Mouse (Mus musculus): ENCODE measurements around the gene Polr2l. TPM values are rescaled to one million over a fixed set of nuclear protein-coding genes. Genes with fewer than 3 reads are reported as not detected.
A peak's percentile ranks its signal among the peaks of the same experiment; 100 is the strongest.

Polr2l gene
- total RNA-seq (2014; fragmentation: Nextera tagmentation) = 36.4 and 59.6 TPM in 2 replicates
- total RNA-seq (2017) = 40.9 and 43.5 TPM in 2 replicates

DNA sequence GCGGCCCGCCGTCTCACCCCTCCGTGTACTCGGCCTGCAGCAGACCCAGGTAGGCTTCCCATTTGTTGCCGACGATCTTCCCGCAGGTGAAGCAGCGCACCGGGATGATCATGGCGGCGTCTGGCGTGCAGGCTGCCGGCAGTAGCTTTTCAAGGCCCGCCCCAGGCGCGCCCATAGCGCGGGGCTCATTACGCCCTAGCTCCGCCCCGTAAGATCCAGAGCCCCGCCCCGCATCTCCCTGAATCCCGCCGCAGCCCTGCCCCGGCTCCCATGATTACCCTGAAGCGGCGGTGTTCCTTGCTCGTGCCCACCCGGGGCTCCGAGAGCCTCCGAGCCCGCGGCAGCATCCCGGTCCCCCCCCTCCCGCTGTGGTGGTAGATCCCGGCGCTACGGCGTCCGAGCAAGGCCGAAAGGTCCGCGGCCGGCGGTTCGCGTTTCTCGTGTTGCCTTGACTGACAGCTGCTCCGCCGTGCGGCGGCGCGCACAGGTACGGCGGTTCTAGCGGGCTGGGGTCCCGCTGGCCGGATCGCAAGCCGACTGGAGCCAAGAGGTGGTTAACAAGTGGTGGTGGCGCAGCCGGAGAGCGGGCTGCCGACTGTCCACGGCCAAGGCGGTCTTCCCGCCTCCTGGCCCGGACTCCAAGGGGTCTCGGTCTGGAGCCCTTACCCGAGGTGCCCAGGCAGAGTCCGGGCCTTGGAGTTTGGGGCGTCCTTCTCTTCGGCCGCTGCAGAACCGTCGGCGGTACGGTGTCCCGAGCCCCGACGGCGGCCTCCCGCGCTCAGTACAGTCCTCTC, at the start of gene Polr2l, which contains the start of gene Tspan4:
TSS of gene Polr2l (minus strand) at position 122 of the 794 bp plus-strand sequence.
TSS of gene Tspan4 (plus strand) at position 230 of the 794 bp plus-strand sequence.
- peak; percentile 61 for ATAC-seq (replicated peaks; ENCODE audit: poor library complexity, severe bottlenecking)

DNA sequence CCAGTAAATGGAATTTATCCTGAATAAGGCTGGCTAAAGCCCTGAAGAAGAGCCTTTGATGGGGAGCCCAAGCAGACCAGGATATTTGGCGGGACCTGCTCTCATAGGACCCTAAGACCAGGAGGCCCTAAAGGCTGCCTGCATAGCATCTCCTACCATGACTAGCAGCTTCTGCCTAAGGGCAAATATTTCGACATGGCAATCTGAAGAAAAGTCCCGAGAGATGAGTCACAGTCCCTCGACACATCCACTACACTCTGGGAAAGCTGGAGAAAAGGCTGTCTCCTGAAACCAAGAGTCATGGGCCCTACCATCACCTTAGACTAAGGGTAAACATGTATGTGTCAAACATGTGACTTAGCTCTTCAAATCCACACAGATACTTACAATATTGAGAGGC, 49.3 kb upstream of the Polr2l start:
- no peak for ATAC-seq (replicated peaks; ENCODE audit: poor library complexity, severe bottlenecking)

DNA sequence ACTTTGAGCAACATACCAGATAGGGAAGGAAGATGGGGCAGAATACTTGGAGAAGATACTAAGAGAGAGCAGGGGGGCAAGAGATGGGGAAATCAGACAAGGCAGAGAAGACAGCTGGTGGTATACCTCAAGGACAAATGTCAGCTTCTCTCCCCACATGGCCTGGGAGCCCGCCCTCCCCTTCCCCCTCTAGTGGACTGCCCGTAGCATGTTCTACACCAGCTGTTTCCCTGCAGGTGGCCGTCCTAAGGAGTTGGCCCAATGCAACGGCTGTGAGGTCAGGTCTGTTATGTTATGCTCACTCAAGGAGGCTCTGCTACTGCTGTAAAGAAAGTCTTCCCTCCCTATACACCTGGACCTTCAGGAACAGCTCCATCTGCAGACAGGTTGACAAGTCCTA, 48.1 kb upstream of the Polr2l start:
- ATAC-seq (replicated peaks; ENCODE audit: poor library complexity, severe bottlenecking) = no peak

DNA sequence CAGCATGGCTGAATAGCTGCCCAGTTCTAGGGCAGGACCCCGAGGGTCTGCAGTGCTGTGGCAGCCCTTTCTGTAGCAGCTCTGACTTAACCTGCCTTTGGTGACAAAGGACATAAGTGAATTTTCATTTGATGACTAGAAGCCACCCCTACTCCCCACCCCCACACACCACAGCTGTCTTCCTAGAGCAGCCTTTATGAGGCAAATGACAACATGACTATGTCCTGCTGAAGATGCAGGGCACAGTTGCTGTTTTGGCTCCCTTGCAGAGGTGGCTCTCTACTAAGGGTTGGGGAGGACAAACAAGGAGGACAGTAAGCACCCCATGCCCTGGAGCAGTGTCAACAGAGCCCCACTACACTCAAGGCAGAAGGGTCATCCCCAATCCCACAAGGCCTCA, 44.9 kb upstream of the Polr2l start:
- no peak for ATAC-seq (replicated peaks; ENCODE audit: poor library complexity, severe bottlenecking)

DNA sequence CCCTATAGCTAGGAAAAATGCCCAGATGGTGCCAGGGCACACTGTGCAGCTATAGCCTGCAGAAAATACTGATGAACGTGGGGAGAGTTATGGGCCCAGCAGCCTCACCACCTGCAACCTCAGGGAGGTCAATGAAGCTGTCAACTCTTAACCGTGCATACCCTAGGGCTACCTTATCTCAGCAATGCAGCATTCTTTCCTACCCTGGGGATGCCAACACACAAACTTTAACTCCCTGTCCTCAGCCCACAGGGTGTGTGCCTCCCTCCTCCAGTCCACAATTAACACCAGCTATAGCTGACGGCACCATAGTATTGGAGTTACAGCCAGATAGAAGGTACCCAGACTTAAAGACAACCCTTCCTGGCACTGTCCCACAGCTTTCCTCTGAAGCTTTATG, 44.0 kb upstream of the Polr2l start:
- ATAC-seq (replicated peaks; ENCODE audit: poor library complexity, severe bottlenecking) = no peak

DNA sequence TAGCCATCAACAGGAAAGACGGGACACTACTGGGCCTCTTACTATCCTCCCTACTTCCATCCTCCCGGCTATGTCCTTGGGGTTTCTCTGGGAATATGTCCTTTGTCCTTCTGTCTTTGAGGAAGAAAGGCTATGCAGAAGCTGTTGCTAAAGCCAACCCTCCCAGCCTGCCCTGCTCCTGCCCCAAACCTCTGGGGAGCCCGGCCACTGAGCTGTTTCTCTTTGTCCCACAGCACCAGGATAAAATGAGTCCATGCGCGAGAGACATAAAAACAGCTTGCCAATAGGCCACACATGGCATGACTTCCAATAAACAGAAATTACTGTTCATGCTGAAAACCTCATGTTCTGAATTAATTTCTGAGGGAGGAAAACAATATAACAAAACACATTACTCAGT, 43.4 kb upstream of the Polr2l start:
- no peak for ATAC-seq (replicated peaks; ENCODE audit: poor library complexity, severe bottlenecking)

DNA sequence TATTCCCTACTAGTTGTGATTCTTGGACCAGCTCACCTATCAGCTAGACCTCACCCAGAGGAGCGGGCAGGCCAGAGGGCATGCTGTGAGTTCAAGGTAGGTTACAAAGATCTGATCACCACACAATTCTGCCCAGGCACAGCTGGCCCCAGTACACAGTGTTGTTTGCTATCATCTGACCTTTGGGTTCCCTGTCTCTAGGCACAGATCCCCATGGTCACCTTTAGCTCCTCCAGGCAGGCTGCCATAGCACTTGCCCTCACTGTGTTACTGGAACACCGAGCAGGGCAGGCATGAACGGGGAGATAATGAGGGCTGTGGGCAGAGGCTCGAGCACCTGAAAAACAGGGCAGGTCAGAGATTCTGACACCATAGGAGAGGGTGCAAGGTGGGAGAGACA, 42.7 kb upstream of the Polr2l start:
- no peak for ATAC-seq (replicated peaks; ENCODE audit: poor library complexity, severe bottlenecking)

DNA sequence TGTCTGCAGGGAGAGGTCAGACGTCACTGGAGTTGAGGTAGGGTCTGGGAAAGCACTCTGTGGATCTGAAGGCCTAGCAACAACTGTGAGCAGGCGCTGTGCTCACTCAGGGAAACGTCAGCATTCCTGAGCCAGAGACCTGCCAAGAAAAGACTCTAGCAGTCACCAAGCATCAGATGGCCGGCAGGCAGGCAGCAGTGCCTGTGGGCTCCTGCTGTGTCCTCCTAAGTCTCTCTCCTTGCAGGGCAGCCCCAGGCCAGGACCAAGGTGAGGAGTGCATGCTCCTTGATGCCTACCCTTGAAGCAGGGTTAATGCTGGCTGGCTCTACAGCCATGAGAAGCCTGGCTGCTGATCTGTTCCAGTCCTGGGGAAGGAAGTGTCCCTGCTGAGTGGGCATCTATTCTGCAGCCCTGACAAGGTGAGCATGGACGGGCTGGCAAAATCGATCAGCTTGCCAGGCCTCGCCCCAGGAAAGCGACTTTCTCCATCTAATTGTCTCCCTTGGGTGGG, 35.8 kb upstream of the Polr2l start:
- ATAC-seq (replicated peaks; ENCODE audit: poor library complexity, severe bottlenecking) = no peak

DNA sequence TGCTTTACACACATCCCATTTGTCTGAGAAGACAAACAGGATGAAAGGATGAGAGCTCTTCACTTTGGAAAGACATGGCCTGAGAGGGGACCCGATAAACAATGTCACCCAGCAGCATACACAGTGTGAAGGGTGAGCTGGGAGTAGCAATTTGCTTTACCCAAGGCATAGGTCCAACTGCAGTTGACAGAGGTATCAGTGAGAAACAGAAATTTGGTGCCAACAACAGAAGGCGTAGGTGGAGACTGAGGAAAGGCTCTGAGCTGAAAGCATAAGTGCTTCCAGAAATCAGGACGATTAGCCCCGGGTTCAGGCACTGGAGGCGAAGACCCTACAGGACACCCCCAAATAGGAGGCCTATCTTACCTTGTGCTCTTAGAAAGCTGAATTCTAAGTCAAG, 35.3 kb upstream of the Polr2l start:
- ATAC-seq (replicated peaks; ENCODE audit: poor library complexity, severe bottlenecking) = no peak

DNA sequence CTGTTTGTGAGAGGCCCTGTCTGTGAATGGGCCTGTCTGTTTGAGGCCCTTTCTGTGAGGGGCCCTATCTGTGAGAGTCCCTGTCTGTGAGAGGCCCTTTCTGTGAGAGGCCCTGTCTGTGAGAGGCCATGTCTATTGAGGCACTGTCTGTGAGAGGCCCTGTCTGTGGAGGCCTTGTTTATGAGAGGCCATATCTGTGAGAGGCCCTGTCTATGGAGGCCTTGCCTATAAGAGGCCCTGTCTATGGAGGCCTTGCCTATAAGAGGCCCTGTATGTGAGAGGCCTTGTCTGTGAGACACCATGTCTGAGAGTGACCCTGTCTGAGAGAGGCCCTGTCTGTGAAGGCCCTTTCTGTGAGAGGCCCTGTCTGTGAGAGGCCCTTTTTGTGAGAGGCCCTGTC, 33.2 kb upstream of the Polr2l start:
- ATAC-seq (replicated peaks; ENCODE audit: poor library complexity, severe bottlenecking) = no peak

DNA sequence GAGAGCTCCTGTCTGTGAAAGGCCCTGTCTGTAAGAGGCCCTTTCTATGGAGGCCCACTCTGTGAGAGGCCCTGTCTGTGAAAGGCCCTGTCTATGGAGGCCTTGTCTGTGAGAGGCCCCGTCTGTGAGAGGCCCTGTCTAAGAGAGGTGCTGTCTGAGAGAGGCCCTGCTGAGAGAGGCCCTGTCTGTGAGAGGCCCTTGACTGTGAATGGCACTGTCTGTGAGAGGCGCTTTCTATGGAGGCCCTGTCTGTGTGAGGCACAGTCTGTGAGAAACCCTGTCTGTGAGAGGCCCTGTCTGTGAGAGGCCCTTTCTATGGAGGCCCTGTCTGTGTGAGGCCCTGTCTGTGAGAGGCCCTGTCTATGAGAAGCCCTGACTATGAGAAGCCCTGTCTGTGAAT, 31.3 kb upstream of the Polr2l start:
- ATAC-seq (replicated peaks; ENCODE audit: poor library complexity, severe bottlenecking) = no peak

DNA sequence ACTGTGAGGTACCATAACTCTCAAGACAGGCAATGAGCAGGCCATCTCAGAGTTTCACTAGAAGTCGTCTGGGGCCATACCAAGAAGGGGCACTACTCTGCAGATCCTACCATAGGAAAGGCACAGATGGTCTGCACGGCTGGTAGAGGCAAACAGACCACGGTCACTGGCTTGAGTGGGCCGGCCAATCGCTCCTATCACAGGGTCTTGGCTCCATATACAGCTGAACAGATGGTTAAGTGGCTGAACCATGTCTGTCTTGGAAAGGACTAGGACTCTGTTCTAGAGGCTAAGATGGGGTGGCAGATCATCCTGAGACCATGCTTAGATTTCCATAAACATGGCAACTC, 27.6 kb upstream of the Polr2l start:
- ATAC-seq (replicated peaks; ENCODE audit: poor library complexity, severe bottlenecking) = no peak

DNA sequence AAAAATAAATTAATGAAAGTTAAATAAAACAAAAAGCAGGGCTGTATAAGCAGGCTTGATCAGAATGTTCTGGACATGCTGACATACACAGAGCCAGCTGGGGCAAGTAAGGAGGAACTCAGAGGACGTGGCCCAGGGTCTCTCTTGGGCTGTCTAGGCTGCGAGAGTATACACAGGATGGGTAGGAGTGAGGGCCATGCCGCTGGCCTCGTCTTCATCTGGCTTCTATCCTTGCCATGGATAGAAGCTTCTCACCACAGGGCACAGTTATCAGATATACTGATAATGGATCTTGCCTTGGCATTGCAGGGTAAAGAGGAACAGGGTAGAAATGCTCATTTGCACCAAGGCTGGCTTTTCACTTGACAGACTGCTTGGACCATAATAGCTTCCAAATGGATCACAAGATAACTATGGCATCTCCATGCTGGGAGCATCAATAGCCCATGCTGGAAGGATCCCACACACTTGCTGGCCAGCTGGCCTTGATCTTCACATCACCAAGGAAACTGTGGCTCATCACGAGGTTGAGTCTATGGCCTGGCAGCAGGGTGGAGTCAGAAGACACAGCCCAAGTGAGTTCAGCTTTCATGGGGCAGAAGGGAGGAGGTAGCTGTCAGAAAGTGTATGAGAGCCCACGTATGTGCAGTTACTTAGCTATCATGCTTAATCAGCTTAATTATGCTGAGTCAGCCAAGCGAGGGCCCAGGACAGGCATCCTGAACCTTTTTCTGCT, 27.1 kb upstream of the Polr2l start:
- ATAC-seq (replicated peaks; ENCODE audit: poor library complexity, severe bottlenecking) = no peak

DNA sequence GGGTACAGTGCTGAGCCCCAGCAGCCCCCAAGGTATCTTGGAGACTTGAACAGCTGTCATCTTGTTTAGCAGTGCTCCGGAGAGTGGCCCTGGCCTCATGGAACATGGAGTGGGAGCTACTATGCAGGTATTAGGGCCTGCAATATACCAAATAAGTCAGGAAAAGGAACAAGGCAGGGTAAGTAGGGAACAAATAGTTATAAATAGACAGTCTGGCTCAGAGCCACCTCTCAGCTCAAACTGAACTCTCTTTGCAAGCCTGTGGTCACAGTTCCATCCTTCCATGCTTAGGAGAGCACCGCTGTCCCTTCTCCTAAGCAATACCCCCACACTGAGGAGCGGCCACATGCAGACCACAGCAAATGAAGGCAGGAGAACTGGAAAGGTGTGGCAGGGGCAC, 22.7 kb upstream of the Polr2l start:
- ATAC-seq (replicated peaks; ENCODE audit: poor library complexity, severe bottlenecking) = no peak

DNA sequence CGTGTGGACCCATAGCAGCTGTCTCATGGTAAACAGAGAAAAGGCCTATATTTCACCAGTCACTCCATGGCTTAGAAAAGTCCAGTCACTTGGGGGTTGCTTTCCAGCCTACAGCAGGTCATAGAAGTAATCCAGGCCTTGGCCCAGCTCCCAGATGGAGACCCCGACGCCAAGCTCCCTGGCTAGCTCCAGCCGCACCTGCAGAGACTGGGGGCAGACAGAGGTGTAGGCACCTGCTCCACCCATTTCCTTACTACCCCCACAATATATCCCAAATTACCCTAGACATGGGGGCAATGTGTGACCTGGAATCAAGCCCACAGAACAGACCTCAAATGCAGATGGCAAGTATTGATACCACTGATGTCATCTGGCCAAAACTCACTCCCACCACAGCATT, 21.0 kb upstream of the Polr2l start:
- ATAC-seq (replicated peaks; ENCODE audit: poor library complexity, severe bottlenecking) = no peak

DNA sequence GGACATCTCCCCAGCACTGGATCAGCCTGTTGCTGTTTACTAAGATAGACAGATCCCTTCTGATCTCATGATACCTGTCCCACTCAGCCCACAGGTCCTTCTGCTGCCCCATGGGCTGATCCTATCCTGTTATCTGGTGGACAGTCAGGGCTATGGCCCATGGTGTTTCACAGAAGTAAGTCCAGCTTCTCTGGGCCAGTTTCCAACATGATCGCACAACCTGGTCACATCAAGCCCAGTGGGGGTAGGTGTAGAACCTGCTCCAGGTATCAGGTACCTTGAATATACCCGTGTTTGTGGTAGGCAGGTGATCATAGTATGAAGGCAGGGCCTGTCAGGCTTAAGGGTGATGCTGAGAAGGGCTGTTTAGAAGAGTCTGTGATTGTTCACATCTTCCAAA, 20.4 kb upstream of the Polr2l start:
- ATAC-seq (replicated peaks; ENCODE audit: poor library complexity, severe bottlenecking) = no peak

DNA sequence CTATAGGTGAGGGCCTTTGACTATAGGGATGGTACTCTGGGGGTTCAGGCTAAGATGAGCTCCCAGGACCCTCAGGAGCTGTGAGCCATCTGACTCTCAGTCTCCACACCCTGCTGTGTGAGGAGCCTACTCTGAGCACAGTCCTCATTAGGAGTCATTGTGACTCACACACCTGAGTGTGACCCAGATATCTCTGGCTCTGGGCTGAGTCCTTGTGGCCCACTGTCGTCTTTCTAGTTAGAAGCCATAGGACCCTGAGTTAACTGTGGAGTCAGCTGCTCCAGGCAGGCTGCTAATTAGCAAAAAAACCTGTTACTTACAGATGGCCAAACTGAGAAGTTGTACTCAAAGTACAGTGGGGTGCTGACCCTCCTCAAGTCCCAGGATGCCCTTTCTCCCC, 18.8 kb upstream of the Polr2l start:
- no peak for ATAC-seq (replicated peaks; ENCODE audit: poor library complexity, severe bottlenecking)

DNA sequence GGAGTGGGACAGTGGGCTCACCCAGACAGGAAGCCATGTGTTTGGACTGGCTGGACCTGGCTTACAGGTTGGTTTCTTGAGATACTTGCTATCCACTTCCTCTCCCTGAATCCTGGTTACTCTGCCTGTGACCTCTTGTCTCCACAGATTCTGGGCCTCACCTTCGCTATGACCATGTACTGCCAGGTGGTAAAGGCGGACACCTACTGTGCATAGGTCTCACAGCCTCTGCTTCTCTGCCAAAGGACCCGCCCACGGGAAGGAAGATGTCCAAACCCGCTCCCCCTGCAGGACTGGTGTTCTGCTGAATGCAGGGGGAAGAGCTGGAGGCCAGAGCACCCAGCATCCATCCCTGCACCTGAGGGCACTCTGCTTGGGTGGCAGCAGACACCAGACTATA, 17.8 kb upstream of the Polr2l start:
- no peak for ATAC-seq (replicated peaks; ENCODE audit: poor library complexity, severe bottlenecking)

DNA sequence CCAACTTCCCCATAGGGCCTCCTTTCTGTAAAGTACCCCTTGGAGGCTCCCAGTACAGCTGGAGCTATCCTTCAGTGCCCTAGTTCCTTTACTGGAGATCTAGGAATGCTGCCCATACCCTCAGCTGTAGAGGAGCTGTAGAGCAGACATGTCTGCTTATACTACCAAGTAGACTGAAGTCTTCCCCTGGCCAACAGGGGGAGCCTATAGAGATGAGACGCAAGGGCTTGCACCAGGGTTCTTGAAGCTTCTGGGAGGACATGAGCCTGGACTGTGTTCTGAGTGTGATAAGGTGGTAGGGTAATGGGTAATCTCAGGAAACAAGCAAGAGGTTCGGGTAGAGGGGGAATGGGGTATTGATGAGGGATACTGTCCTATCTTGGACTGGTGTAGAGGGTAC, 16.2 kb upstream of the Polr2l start:
- ATAC-seq (replicated peaks; ENCODE audit: poor library complexity, severe bottlenecking) = no peak; the same call in 1 of the 2 replicates

DNA sequence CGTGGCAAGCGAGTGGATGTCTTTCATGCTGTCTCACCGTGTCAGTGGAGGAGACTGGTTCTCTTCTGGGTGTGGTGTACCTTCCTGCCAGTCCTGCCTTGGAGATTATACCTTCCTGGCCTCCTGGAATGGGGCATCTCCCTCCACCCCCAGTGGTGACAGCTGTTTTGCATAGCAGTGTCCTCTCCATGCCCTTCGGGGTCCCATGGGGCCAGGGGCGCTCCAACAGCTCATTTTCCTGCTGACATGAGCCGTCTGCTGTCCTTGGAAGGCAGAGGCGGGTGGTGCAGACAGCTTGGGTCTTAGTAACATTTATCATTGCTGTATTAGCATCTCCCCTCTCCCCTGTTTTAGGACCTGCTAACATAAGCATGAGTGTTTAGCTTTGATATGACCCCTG, 12.2 kb upstream of the Polr2l start:
- ATAC-seq (replicated peaks; ENCODE audit: poor library complexity, severe bottlenecking) = no peak

DNA sequence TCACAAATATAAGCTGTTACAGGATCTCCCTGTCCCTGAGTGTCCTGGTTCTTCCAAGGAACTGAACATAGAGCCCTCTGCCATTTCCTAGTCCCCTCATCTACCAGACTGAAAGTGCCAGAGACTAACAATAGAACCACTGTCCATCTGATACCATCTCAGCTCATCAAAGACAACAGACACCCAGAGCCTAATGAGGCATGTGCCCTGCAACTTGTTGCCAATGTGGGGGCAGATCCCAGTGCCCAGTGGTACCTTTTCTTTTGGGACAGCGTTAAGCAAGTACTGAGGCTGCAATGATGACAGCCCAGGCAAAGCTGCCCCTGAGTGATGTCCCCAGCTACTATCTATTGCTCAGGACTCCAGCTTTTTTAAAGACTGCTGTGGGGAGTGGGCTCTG, 11.3 kb upstream of the Polr2l start:
- no peak for ATAC-seq (replicated peaks; ENCODE audit: poor library complexity, severe bottlenecking)

DNA sequence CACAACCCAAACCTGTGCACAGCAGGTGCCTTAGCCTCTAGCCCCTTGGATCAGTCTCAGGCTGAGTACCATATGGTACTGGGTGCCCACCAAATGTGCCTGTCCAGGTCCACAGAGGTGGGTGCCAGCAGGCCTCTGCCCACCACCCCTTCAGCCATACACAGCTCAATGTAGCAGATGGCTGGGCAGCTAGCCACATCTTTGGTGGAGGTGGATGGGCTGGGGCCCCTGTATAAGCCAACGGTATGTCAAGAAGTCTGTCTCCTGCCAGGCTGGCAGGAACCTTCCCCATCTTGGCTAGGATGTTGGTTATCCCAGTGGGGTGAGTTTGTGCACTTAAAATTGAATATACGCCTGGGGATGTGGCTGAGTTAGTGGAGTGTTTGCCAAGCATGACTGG, 10.7 kb upstream of the Polr2l start:
- no peak for ATAC-seq (replicated peaks; ENCODE audit: poor library complexity, severe bottlenecking)

Measured in granulocyte monocyte progenitor cell, adult 5-6 weeks (primary cell).